Mouse (Mus musculus) testis, postnatal 10 days (tissue): ENCODE measurements around the gene Myoz1.
"Not testable (repeated sequence)": the region's sequence is repeated elsewhere in the genome, so short reads cannot be mapped to it uniquely, and the experiment has no call there.

Source experiments
- DNase-seq: peaks from one replicate; pipeline ENCODE4 v3.0.0; 2021; ENCODE audit warnings: low spot score

Myoz1 gene

GRCm38 (mm10) chr14:20656361-20656760 lies at the start of gene Myoz1:
Gene Myoz1 (minus strand): TSS chr14:20656540.
- no peak for DNase-seq

DNA sequence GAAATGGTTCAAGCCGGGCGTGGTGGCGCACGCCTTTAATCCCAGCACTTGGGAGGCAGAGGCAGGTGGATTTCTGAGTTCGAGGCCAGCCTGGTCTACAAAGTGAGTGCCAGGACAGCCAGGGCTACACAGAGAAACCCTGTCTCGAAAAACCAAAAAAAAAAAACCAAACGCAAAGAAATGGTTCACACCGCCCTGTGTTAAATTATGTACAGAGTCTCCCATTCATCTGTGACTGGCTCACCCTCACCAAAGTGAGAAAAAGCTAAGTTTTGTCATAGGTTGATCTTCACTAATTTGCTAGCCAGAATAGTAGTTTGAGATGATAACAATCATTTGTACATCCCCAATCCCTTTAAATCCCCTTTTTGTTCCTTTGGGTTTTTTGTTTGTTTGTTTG lies 47.1 kb upstream of the Myoz1 start:
- DNase-seq, result not testable (repeated sequence)

DNA sequence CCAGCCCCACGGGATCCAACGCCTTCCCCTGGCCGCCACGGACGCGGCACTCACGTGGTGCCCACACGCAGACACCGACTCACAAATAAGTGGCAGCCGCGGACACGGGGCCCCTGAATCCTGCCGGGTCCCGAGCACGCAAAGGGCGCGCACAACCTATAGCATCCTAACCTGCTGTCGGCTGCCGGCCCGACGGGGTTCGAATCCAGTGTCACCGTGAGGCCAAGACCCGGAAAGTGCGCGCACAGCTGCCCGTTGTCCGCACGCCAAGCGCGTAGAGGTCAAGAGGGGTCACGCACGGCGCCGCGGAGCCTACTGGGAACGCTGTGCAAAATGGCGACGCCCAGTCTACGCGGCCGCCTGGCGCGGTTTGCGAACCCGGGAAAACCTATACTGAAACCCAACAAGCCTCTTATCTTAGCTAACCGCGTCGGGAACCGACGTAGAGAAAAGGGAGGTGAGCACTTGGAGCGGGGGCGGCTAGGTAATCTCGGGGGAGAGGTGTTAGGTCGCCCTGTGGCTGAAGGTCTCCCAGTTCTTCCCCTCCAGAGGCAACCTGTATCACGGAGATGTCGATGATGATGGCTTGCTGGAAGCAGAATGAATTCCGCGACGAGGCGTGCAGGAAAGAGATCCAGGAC lies 46.5 kb upstream of the Myoz1 start, which contains the start of gene Chchd1:
Gene Chchd1 (plus strand): TSS at position 266 of the 641 bp plus-strand sequence.
- DNase-seq, result peak; percentile 95

- DNase-seq, result no peak
Observed at GRCm38 (mm10) chr14:20702096-20702740, 45.9 kb upstream of the Myoz1 start.

- no peak for DNase-seq
Observed at GRCm38 (mm10) chr14:20701554-20701953, 45.2 kb upstream of the Myoz1 start.

- DNase-seq, result no peak
Observed at GRCm38 (mm10) chr14:20700362-20700761, 44.0 kb upstream of the Myoz1 start.

DNA sequence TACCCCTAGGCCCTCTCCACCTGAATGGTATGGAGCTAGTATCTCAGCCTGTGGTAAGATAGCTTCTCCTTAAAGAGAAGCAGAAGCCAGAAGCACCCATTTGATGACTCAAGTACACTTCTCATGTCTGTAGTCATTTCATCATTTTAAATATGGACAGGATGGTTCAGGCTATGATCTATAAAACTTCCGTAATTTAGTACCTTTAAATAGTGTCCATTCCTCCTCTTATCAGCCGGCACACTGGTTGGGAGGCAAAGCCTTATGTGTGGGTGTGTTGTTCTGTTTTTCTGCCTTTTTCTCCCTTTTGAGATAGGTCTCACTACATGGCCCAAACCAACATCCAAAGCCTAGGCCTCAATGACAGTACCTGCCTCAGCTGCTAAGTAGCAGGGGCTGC lies 42.2 kb upstream of the Myoz1 start:
- no peak for DNase-seq

DNA sequence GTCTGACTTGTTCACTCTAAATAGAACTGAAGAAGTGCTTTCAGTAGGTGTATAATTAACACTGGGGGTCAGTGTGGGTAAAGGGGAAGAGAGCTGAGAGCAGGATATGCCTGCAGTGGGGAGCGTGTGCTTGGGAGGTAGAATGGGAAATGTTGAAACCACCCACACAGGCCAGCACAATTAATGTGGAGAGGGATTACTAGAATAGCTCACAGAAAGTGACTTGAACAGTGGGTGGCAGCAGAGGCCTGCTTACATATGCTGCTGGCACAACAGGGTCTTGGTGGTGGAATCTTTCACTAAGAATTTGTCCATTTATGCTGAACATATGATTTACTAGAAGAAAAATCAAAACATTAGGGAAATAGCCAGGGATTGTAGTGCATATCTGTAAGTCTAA lies 40.6 kb upstream of the Myoz1 start:
- peak; percentile 72 for DNase-seq

- DNase-seq, result no peak
Observed at GRCm38 (mm10) chr14:20695761-20696520, 39.6 kb upstream of the Myoz1 start.

GRCm38 (mm10) chr14:20694884-20695760 lies 38.8 kb upstream of the Myoz1 start, which contains the start of gene Fut11:
Gene Fut11 (plus strand): TSS chr14:20694968.
- peak; percentile 93 for DNase-seq

DNA sequence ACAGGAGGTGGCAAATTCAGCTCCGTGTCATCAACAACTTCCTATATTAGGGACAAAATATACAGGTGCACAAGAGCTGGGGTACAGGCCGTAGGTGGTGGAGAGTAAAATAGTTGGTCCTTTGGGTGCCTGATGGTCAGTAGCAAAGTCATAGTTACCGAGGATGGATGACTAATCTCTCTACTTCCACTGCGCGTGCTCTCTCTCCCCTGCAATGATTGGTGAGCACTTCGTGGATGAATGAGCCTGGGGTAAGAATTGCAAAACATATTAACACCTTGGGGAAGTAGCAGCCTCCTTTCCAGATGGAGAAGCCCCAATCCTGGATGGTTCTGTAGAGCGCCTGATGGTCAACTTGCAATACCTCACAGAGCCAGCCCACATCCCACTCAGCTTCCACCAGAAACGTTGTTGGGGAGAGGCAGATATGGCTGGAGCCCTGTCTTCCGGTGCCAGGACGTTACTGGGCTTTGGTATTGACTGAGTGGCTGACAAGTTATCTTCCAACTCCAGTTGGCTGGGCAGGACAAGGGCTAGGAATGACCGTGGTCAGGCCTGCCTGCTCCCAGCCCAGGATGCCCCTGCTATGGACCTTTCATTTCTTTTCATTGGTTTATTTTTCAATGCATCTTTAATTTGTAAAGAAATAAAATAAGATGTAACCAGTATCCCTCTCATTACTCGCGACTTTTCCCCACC lies 38.0 kb upstream of the Myoz1 start:
- DNase-seq, result no peak

DNA sequence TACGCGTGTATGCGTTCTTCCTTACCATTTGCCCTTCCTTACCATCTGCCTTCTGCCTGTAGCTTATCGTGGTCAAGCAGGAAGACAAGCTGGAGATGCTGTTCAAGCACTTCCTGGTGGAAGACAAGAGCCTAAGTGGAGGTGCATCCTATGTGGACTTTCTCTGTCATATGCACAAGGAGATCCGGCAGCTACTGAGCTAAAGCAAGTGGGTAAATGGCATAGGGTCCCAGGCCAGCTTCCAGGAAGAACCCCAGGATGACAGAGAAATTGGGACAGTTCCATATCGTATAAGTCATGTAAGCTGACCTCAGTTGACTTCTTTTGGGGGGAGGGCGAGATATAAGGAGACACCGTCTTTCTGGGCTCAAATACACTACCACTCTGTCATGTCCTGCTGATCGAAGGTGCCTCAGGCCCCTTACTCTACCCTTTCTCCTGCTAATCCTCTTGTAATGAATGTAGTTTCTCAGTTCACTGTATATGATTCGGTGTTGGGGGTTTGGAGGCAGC lies 37.3 kb upstream of the Myoz1 start:
- no peak for DNase-seq

DNA sequence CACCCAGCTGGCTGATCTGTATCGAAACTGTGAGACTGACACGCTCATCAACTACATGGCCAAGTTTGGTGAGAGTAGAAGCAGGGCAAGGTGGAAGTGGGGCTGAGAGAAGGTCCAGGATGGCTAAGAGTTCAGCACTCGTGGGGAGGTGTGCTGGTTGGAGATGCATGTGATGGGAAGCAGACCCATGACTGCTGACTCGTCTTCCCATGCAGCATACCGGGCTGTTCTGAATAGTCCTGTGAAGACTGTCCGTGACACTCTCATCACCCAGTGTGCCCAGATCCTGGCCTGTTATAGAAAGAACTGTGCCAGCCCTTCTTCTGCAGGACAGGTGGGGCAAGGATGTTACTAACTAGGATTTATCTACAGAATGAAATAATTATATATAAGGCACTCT lies 35.4 kb upstream of the Myoz1 start:
- DNase-seq, result no peak

DNA sequence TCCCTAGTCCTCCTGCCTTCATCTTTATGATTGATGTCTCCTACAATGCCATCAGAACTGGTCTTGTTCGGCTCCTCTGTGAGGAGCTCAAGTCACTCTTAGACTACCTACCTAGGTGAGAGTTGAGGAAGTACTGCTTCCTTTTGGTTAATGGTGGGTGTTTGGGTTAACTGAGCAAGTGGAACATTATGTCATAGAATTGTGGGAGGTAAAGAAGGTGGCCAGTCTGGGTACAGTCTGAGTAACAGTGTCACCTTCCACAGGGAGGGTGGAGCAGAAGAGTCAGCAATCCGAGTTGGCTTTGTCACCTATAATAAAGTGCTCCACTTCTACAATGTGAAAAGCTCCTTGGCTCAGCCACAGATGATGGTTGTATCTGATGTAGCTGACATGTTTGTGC lies 32.7 kb upstream of the Myoz1 start:
- no peak for DNase-seq

DNA sequence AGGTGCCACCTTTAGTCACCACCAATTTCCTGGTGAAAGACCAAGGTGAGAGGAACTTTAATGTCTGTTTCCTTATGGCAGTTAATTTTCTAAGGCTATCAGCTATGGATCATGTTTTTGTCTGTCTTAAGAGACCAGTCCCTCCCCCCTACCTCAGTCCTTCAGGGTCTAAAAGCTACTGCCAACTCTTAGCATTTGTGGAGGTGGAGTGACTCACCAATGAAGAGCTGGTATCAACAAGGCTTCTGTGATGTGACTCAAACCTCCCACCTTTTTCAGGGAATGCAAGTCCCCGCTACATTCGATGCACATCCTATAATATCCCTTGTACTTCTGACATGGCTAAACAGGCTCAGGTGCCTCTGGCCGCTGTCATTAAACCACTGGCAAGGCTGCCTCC lies 30.2 kb upstream of the Myoz1 start:
- DNase-seq, result no peak

- DNase-seq, result no peak
Observed at GRCm38 (mm10) chr14:20682498-20682897, 26.2 kb upstream of the Myoz1 start.

DNA sequence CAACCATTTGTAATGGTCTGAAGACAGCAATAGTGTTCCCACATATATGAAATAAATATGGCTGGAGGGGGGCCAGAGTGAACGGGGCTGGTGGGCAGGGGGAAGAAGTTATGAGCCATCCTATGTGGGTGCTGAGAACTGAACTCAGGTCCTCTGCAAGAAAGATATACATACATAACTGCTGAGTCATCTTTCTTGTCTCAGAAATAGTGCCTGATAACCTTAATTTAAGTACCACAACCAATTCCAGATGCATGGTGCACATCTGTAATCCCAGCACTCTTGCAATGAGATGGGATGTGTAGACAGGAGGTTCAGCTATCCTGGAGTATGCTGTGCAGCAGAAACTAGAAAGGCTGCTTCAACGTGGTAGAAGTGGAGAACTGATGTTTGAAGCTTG lies 25.4 kb upstream of the Myoz1 start:
- no peak for DNase-seq

DNA sequence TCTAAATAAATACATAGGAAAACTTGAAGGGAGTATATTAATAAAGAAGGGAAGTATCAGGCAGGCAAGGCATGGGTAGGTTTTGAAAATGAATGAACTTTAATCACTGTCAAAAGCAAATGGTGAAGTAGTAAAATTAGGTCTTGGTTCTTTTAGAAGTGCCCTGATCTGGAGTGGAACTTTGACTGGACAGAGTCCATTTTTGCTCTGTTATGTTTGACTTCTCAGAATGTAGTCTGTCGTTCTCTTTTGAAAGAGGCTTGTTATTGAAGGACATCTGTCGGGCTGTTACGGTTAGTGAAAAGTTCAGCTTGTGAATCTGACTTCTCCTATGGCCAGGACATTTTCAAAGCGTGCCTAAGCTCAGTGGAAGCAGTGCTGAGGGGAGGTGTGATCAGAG lies 21.6 kb upstream of the Myoz1 start:
- no peak for DNase-seq

GRCm38 (mm10) chr14:20674064-20674833 lies 17.9 kb upstream of the Myoz1 start, which contains the start of gene Sec24c:
Gene Sec24c (plus strand): TSS chr14:20674308.
- peak; percentile 99 for DNase-seq

GRCm38 (mm10) chr14:20673735-20674063 lies 17.4 kb upstream of the Myoz1 start:
- DNase-seq, result no peak
